Mouse (Mus musculus) spleen, adult 2 months (tissue): ENCODE data around the gene Ttc41.

Experiments
- CTCF ChIP-seq: fragments of 200-500 bp; IDR thresholded peaks from 2 replicates; pipeline ENCODE4 v1.5.1; 2011; ENCODE audit warnings: mild to moderate bottlenecking, inconsistent platforms; ENCODE audit not compliant: insufficient read depth, insufficient read length, insufficient replicate concordance; ENCODE audit errors: extremely low read depth
- POLR2A ChIP-seq: fragments of 200-500 bp; IDR thresholded peaks from 2 replicates; pipeline ENCODE4 v1.6.1; 2011; ENCODE audit warnings: low read depth, low read length, inconsistent platforms

DNA sequence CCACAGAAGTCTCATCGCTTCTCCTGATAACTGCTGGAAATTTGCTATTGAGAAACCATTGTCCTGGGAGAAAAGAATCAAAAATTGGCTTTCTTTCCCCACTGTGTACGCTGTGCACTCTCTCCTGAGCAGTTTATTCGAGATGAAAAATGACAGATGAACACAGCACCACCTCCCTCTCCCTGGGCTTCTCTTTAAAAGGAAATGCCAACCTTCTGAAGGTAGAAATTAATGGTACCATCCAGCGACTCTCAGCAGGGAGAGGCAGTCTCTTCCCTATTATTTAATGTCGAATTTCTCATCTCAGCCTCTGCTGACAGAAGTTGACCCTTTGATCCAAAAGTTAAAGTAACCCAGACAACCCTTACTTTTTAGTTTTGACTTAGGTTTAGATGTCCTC lies 63.6 kb downstream of the Ttc41 start:
- TF ChIP-seq CTCF (no peak), POLR2A (no peak)
